Mouse (Mus musculus) layer of hippocampus, adult 8-10 months (tissue): ENCODE measurements at regions not wholly inside any gene's neighbourhood (a gene's known extent, or its start where the extent isn't known, plus 50 kb on each side); places are given as distances from the start of the nearest gene placed in this dataset.

Source experiments
- DNase-seq, 2 experiments: peaks; one replicate each; pipeline ENCODE4 v3.0.0; 2022; ENCODE audit warnings: low spot score in 2 of 2

DNA sequence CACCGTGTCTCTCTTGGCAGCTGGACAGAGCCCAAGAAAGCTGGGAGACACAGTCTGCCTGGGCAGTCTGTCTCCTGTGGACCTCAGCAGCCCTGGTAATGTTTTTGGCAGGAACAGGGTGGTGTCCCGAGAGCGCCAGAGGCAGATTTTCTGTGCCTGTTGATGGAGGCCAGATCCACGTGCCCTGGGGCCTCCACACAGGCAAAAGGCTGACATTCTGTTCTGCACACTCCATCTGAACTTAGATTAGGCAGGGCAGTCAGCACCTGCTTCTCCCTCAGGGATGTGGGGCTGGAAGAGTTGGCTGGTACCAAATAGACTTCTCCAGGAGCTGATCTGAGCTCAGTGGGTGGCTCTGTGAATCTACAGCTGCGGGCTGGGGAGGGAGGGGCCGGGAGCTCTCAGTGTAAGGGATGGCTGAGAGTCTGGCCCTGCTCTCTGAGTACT, 83.8 kb downstream of the Gadd45g start:
- DNase-seq, result peak; percentile 15 to 33

DNA sequence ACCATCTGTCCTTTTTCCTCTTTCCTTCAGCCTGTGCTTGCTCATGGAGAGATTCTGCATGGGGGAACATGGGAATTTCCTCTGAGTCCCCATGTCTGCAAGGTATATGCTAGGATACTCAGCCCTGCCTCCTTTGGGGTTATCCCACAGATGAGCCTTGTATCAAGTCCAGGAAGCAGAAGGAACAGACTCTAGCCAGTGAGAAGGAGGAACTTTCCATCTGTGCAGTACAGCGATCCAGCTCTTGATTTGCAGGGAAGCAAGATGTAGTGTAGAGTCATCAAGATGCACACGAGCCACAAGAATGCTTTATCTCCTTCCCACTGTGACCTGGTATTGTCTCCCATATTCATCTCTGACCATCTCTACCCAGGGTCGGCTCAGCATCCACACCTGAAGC, 84.5 kb downstream of the Gadd45g start:
- DNase-seq, result peak; percentile 18 to 23

DNA sequence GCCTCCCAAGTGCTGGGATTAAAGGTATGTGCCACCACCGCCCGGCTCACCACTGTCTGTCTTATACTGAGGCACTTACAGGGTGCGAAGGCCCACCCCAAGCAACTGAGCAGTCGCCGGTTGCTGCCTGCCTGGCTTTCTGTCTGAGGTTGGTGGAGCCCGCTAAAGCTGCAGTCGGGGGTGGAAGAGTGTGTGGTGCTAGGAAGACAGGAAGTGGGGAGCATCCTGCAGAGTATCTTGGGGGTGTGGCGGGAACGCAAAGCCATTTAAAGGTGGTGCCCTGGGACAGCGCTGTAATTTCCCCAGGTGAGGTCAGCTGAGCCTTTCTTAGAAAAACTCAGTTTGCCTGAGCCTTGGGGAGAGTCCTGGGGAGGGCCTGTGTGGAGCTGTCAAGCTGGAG, 89.3 kb downstream of the Gadd45g start:
- no peak for DNase-seq

DNA sequence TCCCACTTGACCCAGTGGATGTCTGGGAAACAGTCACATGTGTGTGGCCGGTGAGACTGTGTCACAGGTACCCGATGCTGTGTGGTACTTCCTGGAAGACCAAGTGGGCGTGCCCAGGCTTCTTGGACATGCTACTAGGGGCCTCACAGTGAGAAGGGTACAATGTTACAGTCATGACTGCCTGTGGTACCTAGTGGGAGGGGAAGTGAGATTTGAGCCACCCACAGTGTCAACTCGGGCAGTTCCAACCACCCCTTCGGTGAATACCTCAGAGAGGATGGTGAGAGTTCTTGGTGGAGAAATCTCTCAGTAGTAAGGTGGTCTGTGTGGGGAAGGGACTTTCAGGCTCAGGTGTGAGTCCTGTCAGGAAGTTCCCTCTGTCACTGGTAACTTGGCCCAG, 90.0 kb downstream of the Gadd45g start:
- DNase-seq, result no peak

DNA sequence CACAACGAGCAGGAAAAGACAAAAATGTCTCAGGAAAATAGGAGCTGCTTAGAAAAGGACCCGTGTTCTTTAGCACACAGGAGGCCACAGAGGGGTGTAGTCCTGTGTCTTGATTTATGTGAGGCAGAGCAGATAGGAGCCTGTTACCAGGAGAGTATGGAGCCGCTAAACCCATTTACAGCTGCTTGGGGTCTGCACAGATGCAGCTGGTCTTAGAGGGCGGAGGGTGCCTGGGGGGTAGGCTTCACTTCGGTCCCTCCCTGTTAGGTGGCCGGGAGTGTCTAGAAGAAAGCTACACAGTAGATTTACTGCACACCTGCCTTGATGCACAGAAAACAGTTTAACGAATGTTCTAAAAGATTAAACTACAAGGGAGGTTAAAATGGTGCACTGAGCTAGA, 91.4 kb downstream of the Gadd45g start:
- DNase-seq, result no peak

DNA sequence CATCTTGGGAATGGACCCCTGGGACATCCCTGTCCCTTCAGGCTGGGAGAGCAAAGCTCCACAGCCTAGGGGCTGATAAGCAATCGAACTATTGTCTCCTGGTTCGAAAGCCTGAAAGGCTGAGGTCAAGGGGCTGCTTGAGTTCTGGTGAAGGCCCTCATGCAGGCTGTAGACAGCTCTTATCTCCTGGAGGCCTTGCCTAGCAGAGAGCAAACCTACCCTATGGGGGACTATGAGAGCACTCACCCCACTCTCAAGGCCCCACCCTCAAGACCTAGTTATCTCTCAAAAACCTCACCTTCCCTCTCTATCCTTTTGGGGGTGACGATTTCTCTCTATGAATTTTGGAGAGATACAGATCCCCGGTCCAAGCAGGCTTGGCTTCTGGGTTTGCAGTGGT, 92.8 kb downstream of the Gadd45g start:
- DNase-seq, result no peak

DNA sequence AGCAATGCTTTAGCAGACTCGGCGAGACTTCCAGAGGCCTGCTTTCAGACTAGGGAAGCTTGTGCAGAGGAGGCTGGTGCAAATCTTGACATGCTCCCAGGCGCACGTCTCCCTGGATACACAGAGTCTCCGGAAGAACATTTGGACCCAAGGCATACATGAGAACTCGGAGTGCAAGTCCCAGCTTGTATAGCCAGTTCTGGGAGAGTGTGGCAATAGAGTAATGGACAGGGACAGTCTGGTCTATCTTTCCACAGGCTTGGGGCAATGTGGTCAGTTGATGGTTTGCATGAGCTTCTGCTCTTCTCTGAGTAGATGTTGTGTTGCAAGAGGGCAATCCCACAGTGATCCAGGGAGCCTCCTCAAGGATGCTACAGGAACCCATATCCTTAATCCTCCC, 93.2 kb downstream of the Gadd45g start:
- no peak for DNase-seq

DNA sequence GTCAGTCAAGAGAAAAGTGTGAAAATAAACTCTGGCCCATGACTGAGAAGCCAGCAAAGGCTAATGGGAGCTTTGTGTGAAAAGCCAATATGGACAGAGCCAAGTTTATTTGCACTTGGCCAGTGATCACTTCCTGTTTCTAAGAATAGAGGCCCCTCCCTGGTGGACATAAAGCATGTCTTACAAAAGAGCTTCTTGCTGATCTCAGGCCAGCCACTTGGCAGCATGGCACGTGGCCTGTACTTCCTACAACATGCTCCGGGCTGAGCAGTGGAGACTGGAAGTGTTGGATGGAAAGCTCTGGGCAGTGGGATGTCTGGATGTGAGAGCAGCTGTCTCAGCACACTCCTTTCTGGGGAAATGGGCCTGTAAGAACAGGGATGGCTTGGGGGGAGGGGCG, 99.7 kb downstream of the Gadd45g start:
- DNase-seq, result no peak

DNA sequence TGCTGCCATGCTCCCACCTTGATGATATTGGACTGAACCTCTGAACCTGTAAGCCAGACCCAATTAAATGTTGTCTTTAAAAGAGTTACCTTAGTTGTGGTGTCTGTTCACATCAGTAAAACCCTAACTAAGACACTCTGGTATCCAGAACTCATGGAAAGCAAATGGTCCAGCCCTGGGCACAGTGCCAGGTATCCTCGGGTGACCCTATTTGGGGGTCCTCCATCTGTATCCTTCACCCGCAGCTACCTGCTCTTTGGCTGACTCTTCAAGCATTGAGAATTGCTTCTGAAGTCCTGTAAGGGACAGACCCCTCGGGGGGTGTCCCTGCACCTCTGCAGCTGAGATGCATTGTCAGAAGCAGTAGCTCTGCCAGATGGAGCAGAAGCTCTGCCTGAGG, 102.4 kb downstream of the Gadd45g start:
- no peak for DNase-seq

DNA sequence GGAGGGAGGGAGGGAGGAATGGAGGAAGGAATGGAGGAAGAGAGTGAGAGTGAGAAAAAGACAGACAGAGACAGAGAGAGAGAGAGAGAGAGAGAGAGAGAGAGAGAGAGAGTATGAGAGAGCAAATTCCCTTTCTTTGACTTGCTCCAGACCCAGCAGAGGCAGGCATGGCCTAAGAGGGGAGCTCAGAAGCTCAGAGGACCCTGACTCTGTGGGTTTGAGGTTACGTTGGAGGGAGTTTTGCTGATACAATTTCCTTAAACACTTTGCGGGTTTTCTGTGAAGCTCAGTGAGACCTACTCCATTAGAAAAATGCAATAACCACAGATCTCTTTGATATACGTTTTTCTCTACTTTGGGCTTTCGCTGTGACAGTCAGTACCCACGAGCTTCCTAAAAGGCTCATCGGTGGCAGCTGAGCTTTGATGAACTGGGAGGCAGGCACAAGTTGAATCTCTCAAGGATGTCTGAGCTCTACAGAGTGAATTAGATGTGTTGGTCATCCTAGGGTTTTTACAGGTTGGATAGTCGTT, 105.1 kb downstream of the Gadd45g start:
- no peak for DNase-seq

DNA sequence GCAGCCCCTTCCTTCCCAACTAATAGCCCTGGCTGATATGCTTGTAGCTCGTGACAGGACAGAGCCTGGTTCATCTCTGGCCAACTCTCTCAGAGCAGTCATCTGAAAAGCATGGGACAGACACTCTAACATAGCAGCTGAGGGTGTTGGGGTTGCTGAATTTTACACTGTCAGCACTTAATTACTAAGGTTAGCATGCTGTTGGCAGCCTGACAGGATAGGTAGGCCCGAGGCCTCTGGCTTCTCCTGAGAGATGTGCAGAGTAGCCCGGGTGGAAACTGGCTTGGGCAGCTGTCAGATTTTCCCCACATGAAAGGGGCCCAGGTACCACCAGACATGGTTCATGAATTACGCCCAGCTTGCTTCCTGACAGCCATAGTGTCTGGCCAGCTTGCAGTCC, 106.6 kb downstream of the Gadd45g start:
- no peak for DNase-seq

DNA sequence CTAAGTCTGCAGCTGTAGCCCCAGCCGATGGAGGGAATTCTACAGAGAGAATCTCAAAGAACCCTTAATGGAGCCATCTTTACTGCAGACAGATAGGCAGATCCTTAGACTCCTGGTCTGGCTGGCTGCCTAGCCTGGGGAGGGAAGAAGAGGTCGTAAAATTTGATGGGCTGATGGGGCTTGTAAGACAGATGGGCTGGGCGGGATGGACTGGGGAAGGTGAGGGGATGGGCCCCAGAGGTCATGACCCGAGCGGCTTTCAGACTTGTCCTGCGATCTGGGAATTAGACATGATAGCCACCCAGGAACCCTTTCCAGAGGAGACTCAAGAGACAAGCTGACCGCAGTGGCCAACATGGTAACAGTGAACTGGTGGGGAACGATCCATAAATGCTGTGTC, 107.1 kb downstream of the Gadd45g start:
- no peak for DNase-seq

DNA sequence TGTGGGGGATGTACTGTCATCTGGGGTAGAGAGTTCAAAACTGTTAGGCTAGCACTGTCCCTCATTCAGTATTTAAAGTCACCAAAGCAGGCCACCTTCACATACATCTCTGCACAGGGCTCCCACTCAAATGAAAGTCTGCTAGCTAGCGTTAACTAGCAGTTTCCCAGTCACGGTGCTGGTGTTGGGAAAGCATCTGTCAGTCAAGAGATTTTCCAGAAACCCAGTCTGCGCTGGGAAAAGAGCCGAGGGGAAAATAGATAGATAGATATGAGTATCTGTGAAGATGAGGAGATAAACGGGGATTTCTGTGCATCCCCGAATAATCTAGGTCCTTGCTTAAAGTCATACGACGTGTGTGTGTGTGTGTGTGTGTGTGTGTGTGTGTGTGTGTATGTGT, 110.6 kb downstream of the Gadd45g start:
- no peak for DNase-seq

DNA sequence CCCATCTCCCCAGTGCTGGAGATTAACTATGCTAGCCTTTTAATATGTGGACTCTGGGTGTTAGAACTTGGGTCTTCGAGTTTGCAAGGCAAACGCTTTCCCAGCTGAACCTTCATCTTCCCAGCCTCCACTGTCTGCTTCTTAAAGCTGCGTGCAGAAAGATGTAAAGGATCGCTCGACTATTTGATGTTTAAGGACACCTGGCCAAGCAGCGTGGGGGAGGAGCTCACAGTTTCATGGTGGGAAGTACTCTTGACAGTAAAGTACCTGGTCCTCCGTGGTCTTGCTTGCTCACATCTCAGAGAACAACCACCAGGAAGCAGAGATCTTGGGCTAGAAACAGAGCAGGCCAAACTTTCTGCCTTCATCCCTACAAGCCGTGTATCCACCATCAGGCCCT, 113.1 kb downstream of the Gadd45g start:
- no peak for DNase-seq

DNA sequence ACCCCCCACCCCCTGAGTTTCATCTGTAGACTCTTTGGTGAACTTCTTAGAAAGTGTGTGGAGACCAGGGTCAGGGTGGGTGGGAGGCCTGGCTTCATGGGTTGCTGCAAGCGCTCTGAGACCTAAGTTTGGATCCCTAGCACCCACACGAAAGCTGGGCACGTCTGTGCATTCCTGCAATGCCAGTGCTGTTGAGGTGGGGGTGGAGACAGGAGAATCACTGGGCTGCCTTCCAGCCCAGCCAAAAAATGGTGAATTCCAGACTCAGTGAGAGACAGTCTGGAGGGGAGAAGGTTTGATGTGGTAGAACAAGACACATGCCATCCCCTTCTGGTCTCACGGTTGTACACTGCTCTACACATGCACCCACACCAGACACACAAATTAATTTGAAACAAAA, 113.8 kb downstream of the Gadd45g start:
- peak; percentile 33 to 45 for DNase-seq

DNA sequence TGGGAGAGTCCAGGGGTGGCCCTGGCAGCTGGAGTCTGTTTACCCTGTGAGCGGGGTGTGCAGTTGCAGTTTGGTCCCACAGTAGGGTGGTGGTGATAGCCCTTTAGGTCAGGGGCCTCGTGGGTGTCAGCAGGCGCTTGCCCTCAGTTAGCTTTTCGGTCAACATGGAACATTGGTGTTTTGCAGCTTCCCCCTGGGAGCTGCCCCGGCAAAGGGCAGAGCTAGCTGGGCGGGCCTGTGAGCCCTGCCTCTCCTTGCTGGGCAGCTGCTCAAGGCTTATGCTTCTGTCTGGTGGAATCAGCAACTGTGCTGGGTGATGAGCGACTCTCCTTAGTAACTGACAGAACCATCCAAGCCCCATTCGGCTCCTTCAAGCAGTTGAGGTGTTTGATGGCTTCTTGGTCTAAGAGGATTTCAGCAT, 115.7 kb downstream of the Gadd45g start:
- no peak for DNase-seq

DNA sequence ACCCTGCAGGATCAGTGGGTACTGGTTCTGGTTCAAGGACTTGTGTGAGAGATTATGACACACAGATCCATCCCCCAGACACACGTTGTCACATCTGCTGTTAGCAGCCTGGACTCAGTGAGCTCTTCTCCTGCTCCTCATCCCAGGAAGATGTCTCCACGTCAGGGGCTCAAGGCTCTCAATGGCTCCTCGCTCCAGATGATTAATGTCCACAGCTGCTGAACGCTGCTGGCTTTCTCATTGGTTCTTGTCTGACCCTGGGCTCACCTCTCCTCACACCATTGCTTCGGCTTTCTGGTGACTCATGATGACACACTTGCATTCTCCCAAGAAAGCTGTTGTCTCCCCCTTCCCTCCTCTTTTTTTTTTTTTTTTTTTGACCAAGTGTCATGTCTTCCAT, 116.2 kb downstream of the Gadd45g start:
- no peak for DNase-seq

DNA sequence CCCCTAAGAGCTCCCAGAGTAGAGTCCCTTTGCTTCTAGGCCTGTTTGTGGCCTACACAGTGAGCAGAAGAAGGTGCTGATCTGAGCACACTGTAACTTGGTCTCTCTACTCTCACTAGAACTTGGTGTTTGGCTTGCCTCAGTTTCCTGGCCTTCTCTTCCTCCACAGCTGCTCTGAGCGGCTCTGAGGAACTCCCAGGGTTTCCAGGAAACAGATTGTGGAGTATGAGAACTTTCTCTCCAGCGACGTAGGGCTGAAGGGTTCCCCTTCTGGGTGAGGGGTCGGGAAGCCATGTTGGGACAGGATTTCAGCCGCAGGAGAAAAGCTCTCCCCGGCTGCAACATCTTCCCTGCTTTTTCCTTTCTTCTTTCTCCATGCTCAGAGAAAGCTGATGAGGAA, 117.5 kb downstream of the Gadd45g start:
- DNase-seq, result no peak

DNA sequence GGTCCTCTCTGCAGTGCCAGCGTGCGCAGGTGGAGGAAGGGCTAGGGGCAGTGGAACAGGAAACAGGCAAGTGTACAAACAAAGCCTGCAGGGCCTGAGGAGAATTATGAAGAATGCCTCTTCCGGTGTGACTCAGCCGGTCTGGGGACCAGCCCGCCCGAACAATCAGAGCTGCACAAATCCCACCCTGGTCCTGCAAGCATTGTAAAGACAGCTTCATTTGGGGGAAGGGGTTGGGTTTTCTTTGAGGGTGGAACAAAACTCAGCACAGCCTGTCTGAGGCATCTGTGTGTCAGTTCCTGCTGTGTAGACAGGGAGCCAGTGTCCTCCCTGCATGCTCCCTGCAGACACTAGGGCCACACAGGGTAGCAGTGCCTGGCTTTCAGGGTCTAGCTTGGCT, 117.9 kb downstream of the Gadd45g start:
- DNase-seq, result no peak

DNA sequence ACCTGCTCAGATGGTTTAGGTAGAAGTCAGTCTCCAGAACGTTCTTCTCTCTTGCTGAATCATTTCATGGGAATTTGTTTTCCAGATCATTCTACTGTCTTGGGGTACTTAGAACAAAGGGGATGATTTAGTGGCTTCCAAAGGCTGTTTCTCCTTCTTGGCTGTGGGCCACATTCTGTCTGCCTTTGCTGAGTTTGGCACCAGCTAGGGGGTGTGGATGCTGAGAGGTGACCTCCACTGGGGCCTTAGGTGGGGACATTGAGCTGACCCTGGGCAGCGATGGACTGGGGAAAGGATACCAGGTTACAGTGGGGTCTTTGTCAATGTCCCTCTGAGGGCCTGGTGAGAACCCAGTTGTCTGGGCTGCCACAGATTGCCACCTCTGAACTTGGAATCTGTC, 118.4 kb downstream of the Gadd45g start:
- DNase-seq, result no peak

DNA sequence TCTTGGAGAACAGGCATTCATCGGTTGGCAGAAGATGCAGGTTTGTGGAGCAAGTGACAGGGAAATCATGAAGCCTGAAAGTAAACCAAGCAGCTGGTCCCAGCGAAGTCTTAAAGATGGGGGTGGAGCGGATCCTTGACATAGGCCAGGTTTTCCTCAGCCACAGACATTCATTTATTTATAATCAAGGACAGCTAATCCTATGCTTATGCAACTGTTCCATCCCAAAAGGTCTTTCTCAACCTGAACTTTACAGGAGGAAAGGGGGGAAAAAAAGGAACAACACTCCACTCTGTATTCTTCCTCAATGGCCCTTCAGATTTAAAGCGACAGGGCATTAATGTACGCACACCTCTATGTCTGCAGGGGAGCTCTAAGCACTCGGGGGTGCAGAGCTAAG, 121.6 kb downstream of the Gadd45g start:
- no peak for DNase-seq

DNA sequence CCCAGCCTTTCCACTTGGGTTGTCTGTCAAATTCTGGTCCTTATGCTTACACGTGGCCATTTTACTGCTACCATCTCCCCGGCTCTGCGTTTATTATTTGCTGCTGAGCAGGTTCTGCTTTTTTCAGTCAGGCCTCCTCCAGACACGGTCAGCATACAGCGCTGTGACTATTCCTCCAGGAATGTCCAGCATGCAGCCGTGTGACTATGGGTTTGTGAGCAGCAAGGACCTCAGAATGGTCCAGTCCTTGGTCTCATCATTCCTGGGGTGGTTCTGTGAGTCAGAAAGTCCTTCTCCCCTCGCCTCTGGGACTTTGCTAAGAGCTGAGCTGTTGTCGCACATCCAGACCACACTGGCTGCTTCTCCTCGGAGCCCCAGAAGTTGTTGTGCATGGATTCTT, 122.3 kb downstream of the Gadd45g start:
- DNase-seq, result no peak

DNA sequence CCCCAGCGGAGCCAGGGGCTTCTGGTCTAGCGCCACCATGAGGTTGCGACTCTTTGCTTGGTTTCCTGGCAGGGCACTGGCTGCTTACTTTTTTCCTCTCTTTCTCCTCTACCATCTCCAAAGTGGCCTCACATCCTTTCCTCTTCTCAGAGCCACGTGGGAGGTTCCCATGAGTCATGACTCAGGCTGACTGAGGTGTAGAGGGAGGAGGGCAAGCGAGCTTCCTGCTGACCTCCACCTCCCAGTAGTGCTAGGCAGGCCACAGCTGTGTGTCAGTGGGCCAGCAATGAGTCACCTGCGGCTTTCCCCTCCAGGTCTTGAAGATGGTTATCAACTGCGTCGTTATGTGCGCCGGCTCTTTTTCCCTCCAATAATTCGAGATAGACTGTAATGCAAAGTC, 123.6 kb downstream of the Gadd45g start:
- DNase-seq, result no peak

DNA sequence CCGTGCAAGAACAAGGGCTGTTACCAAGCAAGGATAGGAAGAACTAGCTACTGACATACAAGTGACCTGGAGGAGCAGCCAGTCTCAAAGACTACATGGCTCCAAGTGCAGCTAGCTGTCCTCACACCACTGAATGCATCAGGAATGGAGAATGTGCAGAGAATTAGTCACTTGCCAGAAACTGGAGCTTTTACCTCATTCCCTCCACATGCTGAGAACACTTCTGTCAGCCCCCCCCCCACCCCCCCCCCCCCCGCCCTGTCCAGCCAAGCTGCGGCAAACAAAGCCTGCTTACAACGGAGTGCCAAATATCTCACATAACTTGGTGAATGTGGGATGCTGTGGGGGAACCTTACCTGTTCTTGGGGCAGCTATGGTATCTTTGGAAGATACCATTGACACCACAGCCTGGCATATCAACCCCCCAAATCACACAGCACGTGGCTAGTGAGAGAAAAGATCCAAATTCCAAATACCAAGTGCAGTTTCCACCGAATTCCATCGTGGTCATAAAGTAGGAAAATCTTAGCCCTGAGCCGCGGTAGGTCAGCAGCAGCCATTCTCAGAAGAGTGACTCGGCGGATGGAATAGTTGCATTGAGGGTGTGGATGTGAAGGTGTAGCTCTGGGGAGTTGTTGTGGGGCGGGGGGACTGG, 126.3 kb downstream of the Gadd45g start:
- no peak for DNase-seq
